Mouse (Mus musculus): ENCODE data around the gene Crtc3.

Gene Crtc3

DNA sequence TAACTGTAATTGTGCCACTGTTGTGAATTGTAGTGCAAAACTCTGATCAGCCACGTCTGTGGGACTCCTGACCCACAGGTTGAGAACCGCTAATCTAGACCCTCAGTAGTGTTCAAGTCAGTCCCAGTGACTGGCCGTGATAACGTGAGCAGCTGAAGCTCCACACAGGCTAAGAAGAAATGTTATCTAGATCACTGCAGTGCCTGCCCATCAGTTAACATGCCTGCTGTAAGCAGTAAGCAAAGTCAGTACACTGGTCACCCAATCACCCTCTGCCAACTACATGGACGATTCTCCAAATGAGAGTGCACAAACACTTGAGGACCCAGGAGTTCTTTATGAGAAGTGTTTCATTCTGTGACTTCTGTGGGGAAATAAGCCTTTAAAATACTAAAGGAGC lies 3.0 kb downstream of the Crtc3 start:
- DNase-seq (ENCODE audit: low spot score in 2 of 2), result no peak

DNA sequence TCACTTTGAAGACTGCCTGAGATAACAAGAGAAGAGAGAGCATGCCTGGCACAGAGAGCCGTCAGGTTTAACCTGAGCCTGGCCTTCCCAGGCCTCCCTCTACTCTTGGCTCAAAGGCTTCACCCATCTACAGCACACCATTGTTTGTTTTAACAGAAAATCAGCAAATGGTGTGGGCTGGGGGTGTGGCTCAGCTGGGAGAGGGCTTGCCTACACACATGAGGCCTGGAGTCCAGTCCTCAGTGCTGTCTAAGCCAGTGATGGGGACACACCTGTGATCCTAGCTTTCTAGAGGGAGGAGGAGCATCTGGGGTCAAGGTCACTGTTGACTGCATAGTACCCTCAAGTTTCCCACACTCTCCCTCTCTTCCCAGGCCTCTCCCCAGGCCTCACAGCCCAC lies 6.0 kb downstream of the Crtc3 start:
- no peak for DNase-seq (ENCODE audit: low spot score in 2 of 2)

DNA sequence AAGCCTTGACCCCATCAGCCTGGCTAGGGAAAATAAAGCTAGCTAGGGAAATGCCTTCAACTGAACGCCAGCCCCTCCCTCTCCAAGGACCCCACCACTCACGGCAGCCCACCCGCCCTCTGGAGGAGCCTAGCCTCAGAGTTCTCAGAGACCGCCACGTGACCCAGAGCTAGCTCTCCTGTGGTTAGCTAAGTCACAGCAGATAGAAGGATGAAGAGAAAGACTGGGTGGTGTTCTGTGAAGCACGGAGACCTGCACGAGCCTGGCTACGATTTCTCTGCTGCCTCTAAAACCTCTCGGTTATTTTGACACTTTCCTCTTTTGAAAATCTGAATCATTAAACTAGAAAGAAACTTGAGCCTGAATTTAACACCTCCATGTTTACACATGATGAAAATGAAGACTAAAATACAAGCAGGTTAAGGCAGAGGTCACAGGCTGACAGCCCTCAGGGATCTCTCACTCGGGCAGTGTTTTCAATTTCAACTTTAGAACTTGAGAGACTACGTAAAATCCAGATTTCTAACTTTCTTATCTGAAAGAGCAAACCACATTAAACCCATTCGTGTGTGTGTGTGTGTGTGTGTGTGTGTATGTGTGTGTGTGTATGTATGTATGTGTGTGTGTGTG lies 8.3 kb downstream of the Crtc3 start:
- no peak for DNase-seq (ENCODE audit: low spot score in 2 of 2)

DNA sequence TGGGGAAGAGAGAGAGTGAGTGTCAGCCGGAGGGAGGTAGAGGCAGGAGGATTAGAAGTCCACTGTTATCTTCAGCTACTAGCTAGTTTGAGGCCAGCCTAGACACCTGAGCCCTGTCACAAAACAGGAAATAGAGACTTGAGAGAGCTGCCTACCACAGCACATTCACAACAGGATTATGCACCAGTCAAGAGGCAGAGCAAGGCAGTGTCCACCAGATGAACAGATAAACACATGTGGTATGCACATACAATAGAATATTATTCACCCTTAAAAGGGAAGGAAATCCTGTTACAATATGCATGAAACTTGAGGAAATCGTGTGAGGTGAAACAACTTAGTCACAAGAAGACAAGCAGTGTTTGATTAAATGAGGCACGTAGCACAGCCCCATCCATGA lies 16.4 kb downstream of the Crtc3 start:
- DNase-seq (ENCODE audit: low spot score in 2 of 2), result no peak

DNA sequence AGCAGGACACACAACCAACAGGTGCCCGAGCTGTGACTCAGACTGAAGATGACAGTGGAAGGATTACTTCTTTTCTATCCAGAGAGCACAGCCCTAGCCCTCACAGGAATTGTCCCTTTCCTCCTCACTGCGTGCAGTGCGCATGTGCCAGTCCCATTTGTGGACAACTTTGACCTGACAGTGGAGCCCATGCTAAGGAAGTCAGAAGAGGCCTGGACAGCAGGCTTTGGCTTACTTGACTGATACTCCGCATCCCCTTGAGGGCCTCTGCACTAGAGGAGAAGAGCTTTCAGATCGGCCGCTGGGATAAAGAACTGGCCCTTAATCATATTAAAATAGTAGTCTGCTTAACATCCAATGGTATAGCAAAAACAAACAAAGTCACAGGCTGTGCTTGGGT lies 17.8 kb downstream of the Crtc3 start:
- DNase-seq (ENCODE audit: low spot score in 2 of 2), result no peak

DNA sequence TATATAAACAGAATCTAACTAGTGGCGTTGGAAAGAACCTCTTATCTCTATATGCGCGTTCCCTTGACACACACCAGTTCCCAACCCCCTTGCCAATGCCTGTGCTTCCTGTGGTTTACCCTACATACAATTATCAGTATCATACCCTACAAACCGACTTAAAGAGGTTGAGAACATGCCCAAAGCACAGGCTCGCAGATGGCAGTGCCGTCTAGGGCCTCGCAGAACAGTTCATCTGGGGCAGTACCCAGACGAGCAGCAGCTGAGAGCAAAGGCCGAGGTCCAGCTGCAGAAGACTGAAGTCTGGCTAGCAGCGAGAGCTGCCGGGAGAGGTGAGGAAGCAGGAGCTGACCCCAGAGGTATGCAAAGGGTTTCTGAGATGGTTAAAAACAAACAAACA lies 21.5 kb downstream of the Crtc3 start:
- no peak for DNase-seq (ENCODE audit: low spot score in 2 of 2)

DNA sequence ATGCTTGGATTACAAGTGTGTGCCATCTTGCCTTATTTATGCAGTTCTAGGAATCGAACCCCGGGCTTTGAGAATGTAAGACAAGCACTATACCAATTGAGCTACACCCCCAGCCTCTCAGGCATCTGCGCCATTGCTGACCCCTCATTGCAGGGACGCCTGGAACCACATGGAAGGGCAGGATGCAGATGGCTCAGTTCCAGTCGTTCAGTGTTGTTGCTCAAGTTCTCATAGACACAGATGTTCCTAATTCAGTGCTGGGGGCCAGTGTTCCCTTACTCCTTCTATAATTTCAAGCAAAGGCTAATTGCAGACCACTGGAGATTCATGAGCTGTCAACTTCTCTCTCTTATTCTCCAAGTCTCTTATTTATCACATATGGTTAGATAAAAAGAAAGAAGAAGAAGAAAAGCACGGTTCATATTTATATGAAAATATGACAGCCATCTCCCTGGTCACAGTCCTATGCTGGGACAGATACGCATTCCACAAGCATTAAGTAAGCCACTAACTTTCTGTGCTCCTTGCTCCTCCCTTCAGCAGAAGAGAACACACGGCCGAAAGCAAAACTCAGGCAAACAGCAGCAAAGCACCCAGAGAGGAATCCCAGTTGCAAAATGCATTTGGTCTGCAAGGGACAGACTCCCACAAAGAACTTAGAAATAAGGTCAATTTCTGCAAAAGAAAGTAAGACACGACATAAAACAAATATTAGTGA lies 22.3 kb downstream of the Crtc3 start:
- no peak for DNase-seq (ENCODE audit: low spot score in 2 of 2)

DNA sequence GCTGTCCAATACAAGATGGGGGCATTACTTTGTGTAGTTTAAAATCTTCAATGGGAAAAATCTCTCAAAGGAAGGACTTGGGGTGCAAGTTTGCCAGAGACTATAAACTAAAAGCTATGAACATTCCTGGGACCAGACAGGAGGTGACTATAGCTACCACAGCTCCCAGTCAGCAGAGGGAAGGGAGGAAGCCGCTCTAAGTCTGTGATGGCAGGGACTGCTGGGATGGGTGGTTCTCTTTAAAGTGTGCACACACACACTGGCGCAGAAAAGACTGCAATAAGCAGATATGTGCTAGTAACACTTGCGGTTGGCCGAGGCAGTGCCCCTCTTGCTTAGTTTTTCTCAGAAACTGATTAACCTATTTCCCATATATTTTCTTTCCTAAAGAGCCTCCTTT lies 27.6 kb downstream of the Crtc3 start:
- DNase-seq (ENCODE audit: low spot score in 2 of 2), result no peak

DNA sequence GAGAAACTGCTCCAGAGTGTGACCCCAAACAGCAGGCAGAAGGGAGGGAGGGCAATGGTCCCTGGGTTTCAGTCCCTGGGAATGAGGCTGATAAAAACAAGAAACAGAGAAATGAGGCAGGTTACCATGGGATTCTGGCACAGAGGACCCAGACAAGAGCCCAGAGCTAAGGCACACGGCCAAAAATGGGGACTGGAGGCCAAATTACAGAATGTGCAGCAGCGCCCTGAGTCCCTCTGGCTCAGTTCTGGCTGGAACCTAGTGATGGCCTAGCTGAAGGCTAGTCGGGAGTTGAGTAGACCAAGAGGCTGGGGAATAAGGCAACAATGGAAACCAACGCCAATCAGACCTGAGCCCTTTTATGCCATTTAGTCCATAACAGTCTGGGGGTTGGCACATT lies 28.1 kb downstream of the Crtc3 start:
- peak; percentile 35 to 48 for DNase-seq (ENCODE audit: low spot score in 2 of 2)

DNA sequence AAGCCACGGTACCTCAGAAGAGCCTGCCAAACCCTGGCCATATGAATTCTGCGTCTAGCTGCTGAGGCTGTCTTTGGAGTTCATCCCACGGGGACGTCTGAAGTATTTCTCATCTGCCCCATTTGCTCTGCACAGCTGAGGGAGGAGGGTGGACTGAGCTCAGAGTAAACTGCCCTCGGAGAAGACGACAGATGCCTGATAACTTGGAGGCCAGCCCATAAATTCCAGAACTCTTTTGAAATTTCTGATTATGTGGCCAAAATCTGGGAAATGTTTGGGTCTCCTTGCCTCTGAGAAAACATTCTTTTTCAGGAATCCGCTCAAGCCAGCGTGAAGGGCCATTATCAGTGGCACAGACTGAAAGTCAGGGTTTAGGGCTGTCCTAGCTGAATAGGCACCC lies 30.8 kb downstream of the Crtc3 start:
- DNase-seq (ENCODE audit: low spot score in 2 of 2), result no peak

DNA sequence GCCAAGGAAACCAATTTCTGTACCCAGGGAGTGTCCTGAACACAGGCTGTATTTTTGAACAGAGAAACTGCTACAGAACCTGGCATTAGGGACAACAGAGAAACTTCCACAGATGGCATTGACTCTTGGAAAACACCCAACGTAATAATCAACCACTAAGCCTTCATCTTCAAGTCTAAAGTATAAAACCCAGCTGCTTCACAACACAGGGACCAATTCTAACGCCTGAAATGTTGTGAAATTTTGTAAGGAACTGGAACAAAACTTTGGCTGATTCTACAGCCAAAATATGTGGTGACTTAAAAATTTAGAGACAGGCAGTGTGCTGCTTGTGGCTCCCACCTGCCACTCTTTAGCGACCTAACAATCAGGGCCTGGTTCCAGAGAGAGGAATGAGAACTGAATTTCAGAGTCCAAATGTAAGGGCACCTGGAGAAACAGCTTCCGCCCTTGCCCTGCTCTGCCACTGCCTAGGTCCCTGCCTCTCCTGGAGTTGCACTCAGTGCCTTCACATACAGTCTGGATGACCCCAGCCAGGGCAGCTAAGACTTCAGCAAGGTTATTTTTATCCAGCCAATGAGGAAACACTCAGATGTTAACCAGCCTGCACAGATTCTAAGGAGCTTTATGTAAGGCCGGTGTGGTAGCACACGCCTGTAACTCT lies 33.2 kb downstream of the Crtc3 start:
- DNase-seq (ENCODE audit: low spot score in 2 of 2), result no peak

DNA sequence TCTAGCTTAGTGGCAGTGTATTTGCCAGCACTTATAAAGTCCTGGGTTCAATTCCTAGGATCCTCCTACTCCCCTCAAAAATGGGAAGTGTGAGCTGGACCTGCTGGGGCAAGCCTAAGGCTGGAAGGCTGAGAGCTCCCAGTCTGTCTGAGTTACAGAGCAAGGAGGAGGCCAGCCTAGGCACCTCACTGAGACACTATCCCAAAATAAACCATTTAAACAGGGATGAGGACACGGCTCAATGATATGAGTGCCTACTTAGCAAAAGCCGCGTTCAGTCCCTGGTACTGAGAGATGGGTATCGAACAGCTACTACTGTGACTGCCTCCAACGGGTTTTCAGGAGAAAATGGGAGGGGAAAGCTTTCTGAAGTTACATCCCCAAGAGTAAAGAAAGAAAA lies 33.8 kb downstream of the Crtc3 start:
- no peak for DNase-seq (ENCODE audit: low spot score in 2 of 2)

DNA sequence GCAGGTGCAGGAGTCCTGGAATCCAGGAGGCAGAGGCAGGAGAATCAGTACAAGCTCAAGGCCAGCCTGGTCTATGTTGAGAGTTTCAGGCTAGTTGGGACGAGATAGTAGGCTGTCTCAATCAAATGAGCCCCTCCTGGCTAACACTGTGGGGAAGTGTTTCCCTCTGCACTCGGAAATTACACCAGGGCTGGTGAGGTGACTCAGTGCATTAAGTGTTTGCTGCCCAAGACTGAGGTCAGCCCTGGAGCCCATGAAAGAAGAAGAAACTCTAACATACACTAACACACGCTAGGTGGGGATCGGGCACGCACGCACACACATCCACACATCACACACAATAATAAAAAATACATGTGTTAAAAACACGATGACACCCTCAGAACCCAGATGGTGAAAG lies 34.3 kb downstream of the Crtc3 start:
- no peak for DNase-seq (ENCODE audit: low spot score in 2 of 2)

DNA sequence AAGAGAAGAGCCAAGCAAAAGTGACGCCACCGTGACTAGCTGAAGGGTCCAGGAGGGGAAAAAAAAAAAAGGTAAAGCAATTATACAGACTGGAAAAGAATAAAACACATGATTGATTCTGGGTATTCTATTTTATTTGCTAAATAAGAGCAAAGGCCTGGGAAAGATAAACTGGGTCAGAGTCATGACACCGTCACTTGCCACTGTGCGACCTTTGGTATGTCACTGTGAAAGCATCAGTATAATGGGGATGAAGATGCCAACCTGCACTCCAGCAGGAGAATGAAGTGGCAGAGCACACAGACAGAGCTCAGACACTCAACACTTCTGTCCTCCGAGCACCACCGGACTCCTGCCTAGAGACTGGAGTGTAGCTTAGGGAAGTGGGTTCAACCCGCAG lies 34.7 kb downstream of the Crtc3 start:
- no peak for DNase-seq (ENCODE audit: low spot score in 2 of 2)

DNA sequence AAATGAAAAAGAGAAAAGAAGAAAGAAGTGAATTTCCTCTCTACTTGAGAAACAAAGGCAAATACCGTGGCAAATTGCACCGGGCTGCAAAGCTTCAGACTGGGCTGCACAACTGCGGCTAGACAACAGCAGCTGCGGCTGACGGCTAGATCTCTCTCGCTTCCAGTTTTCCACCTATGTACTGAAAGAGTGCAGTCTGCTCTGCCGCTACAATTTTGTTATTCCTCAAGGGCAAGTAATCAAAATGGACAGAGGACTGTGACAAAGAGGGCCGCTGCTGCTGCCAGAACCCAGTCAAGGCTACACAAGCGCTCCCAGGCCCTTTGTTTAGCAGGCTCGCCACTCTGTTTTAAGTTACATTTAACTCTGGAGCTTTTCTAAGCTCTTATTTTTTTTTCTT lies 35.6 kb downstream of the Crtc3 start:
- DNase-seq (ENCODE audit: low spot score in 2 of 2), result no peak

DNA sequence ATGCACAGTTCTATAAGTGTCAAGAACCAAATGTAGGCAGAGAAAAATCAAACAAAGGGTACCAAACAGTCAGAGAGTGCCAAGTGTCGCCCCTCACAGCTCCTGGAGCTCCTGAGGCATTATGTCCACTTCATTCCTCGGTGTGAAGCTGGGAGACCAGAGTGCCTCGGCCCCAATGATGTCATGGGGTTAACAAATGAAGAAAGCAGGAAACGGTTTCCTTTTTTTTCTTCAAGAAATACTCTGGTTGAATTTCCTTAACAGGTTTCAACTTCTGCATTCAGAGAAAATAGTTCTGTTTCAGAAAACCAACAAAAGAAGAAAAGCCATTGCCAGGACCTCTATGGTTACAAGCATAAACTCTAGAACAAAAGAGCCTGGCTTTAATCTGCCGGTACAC lies 36.4 kb downstream of the Crtc3 start:
- no peak for DNase-seq (ENCODE audit: low spot score in 2 of 2)

DNA sequence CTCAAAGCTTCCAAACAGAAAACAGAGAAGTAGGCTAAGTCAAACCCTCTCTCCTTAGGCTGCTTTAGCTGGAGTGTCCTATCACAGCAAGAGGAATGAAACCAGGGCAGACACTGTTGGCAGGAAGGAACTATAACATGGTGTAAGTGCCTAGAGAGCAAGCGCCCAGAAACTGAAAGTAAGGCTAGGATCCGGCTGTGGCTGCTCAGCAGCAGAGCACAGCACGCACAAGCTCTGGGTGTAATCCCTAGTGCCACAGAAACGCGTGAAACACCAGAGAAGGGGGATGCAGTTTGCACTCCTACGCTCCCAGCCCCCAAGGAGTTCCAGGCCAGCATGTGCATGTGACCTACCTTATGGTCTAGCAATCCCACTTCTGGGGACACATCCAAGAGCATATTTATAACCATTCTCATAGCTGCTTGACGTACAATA lies 41.2 kb downstream of the Crtc3 start:
- DNase-seq (ENCODE audit: low spot score in 2 of 2), result no peak

DNA sequence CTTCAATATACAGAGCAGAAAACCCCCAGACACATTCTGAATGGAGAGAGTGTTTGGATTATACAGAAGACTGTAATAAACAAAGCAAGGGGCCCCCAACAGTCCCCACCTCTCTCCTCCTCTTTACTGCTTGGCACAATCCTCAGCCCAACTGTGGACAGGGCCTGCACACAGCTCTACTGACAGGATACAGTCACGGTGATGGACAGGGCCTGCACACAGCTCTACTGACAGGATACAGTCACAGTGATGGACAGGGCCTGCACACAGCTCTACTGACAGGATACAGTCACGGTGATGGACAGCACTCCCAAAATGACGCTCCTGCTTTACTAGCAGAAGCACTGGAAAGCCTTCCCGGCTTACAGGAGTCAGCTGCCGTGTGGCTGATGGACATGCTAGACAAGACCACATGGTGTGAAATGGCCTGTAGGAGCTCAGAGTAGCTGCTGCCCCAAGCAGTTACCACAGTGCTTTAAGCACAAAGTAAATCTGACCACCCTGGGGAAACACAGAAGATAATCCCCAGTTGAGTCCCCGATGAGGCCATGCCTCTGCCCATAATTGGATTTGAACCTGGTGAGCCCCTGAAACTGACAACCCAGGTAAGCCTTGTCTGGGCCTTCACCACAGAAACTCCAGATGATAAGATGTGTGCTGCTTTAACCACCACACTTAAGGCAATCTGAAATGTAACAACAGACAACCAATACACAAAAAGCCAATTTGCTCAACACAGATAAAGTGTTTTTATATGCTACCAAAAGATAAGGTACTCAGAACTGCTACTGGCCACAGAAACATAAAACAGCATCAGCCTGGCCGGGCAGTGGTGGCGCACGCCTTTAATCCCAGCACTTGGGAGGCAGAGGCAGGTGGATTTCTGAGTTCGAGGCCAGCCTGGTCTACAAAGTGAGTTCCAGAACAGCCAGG lies 42.3 kb downstream of the Crtc3 start:
- DNase-seq (ENCODE audit: low spot score in 2 of 2), result no peak

DNA sequence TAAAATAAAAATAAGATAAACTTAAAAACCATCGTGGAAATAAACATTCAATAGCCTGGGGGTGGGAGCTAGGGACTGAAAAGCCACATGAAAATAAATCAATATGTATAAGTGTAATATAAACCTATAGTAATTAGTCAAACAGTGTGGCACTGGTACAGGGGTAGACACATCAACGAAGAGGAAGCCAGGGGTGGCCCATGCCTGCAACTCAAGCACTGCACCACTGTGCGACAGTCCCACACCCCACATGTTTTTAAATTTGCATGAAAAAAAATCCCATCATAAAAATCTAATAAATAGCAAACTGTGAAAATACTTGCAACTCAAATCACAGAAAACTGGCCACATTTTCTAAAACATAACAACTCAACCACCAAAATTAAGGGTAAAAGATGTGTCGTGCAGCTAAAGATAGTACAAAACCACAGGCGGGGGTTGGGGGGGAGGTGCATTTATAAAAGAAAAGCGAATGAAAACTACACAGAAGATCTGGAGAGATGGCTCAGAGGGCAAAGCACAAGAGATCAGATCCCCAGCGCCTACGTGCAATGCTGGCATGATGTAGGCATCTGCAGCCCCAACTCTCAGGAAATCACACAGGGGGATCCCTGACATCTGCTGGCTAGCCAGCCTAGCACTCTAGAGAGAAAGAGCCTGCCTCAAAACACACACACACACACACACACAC lies 45.6 kb downstream of the Crtc3 start:
- DNase-seq (ENCODE audit: low spot score in 2 of 2), result no peak

DNA sequence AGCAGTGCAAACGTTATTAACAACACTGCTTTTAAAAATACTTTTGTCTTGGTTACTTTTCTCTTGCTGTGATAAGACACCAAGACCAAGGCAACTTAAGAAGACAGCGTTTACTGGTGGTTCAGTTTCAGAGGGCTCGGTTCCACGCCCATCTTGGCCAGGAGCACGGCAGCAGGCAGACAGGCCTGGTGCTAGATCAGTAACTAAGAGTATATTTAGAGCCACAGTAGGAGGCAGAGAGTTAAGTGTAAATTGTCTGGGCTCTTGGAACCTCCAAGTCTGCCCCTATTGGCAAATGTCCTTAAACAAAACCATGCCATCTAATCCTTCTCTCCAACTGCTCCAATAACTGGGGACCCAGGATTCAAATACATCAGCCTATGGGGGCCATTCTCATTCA lies 46.1 kb downstream of the Crtc3 start:
- DNase-seq (ENCODE audit: low spot score in 2 of 2), result no peak

DNA sequence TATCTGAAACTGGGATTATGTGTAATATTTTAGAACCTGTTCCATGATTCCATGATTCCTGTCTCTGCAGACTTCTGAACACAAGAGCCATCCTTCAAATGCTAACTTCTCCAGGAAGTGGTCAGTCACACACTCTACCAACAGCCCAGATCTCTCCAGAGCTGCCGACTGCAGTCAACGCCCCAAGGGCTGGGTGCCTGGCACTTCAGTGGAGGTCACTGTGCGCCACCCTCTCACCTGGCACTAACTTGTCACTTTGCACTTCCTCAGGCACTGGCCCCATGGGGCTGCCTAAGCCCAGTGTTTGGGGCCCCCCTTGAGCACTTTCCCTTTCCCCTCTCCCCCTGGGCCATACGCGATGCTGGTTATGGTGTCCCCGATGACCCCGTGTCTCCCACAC lies 46.8 kb downstream of the Crtc3 start:
- no peak for DNase-seq (ENCODE audit: low spot score in 2 of 2)

DNA sequence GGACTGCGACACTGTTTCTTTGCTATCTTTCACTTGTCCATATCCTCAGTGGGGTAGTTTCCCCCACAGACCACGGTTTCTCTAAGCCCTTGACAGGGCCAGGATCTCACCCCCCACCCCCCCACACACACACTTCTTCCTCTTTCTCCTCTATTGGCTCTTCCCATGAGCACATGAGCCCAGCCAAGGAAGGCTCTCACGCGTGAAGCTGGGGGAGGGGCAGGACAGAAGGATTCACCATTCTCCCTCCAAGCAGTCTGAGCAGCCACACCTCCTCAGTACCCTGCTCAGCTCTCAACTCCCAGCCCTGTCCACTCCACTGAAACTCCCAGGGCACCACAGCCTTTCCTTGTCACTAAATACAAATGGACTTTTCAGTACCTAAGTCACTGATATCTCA lies 47.2 kb downstream of the Crtc3 start:
- DNase-seq (ENCODE audit: low spot score in 2 of 2), result no peak
